Mouse (Mus musculus): ENCODE results near the gene Tedc1.

DNA sequence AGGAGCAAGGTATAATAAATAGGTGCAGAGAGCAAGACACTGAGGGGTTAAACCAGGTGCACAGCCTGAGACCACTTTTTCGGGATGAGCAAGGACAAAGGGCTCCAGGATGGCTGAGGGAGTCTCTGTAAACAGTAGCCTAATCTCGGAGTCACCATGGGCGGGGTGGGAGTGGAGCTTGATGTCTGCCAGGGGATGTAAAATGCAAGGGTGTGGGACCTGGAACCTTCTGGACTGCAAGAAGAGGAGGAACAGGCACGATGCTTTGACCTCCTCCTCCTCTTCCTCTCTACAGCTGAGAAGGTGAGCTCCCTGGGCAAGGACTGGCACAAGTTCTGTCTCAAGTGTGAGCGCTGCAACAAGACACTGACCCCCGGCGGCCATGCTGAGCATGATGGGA lies 13.1 kb upstream of the Tedc1 start:
- TF ChIP-seq POLR2A (IDR thresholded peaks at IDR 0.05; ENCODE audit: extremely low read depth, insufficient read depth, low read length) (no peak), CTCF (IDR thresholded peaks at IDR 0.05; ENCODE audit: extremely low read depth, insufficient read depth, low read length) (no peak)

Data from cortical plate, adult 2 months (tissue).